Mouse (Mus musculus): ENCODE measurements around the gene Nip7.

DNA sequence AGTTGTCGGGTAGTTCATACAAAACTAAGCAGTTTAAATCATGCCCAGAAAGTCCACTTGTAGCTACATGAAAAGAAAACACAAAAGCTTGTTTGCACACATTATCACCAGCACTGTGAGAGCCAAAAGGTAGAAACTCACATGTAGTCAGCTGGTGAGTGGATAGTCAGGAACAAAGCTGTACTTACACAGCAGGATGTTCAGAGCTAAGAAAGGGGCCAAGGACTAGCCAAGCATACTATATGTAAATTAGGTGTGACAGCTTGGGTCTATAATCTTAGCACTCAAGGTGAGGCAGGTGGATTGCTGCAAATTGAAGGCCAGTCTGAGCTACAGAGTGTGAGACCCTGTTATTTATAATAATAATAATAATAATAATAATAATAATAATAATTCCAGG, 5.9 kb downstream of the Nip7 start:
- TF ChIP-seq POLR2A (IDR thresholded peaks at IDR 0.05; ENCODE audit: control insufficient read depth, low read depth, low read length) (no peak), CTCF (IDR thresholded peaks at IDR 0.05; ENCODE audit: control insufficient read depth, insufficient read depth, insufficient replicate concordance, low read depth, low read length) (no peak)
